Mouse (Mus musculus): ENCODE results near the gene Chrnd.

GRCm38 (mm10) chr1:87186261-87187036 lies 4.0 kb upstream of the Chrnd start:
- no peak for TF ChIP-seq CTCF (IDR thresholded peaks at IDR 0.05)
- TF ChIP-seq EP300 (IDR thresholded peaks at IDR 0.05): no peak
